Mouse (Mus musculus) midbrain, postnatal 0 days (tissue): Measurements from ENCODE around the gene Amfr. TPM values are rescaled to one million over a fixed set of nuclear protein-coding genes. Genes with fewer than 3 reads are reported as not detected.
"Not testable (repeated sequence)": the region's sequence is repeated elsewhere in the genome, so short reads cannot be mapped to it uniquely, and the experiment has no call there.

Experiments
- ATAC-seq: fragments of 200-750 bp; cut with Nextera tagmentation; 2 replicates; pipeline ENCODE4 v1.8.0; 2017; ENCODE audit warnings: moderate number of reproducible peaks, mild to moderate bottlenecking, moderate TSS enrichment, moderate library complexity; ENCODE audit not compliant: low FRiP score
- DNase-seq: peaks from one replicate; pipeline ENCODE4 v3.0.0-alpha.2; 2015; ENCODE audit warnings: low spot score
- H3K27ac ChIP-seq: fragments of 300-500 bp; sonication (generic); 2 replicates; pipeline ENCODE4 v1.5.1; 2014; ENCODE audit warnings: low read depth, mild to moderate bottlenecking, low read length, mixed read lengths
- H3K27me3 ChIP-seq: fragments of 300-500 bp; sonication (generic); 2 replicates; pipeline ENCODE4 v1.6.1; 2014; ENCODE audit warnings: low read length, control low read depth, mixed read lengths; ENCODE audit not compliant: insufficient read depth
- H3K36me3 ChIP-seq: fragments of 300-500 bp; sonication (generic); 2 replicates; pipeline ENCODE4 v1.6.1; 2014; ENCODE audit warnings: low read length, control low read depth, mixed read lengths; ENCODE audit not compliant: insufficient read depth
- H3K4me1 ChIP-seq: fragments of 300-500 bp; sonication (generic); 2 replicates; pipeline ENCODE4 v1.6.1; 2014; ENCODE audit warnings: mild to moderate bottlenecking, control low read depth, antibody characterized with exemption, low read length, mixed read lengths; ENCODE audit not compliant: insufficient read depth
- H3K4me2 ChIP-seq: fragments of 300-500 bp; sonication (generic); 2 replicates; pipeline ENCODE4 v1.6.1; 2014; ENCODE audit warnings: low read depth, mild to moderate bottlenecking, low read length, mixed read lengths; ENCODE audit not compliant: poor library complexity, severe bottlenecking
- H3K4me3 ChIP-seq: fragments of 300-500 bp; sonication (generic); 2 replicates; pipeline ENCODE4 v1.5.1; 2014; ENCODE audit warnings: low read depth, mild to moderate bottlenecking, low read length, moderate library complexity
- H3K9ac ChIP-seq: fragments of 300-500 bp; sonication (generic); replicated peaks from 2 replicates; pipeline ENCODE4 v1.6.1; 2014; ENCODE audit warnings: mild to moderate bottlenecking, low read length, moderate library complexity, mixed read lengths; ENCODE audit not compliant: poor library complexity, severe bottlenecking
- H3K9me3 ChIP-seq: fragments of 300-500 bp; sonication (generic); 2 replicates; pipeline ENCODE4 v1.6.1; 2016; ENCODE audit warnings: low read length, control low read depth
- CTCF ChIP-seq: IDR thresholded peaks from 2 replicates; pipeline ENCODE4 v1.5.1; 2016; ENCODE audit warnings: antibody characterized with exemption, mild to moderate bottlenecking
- WGBS: fragments of 180-500 bp; shearing (Covaris S2); extraction: QIAGEN DNeasy Blood & Tissue Kit; methylation state at CpG from one replicate; pipeline ENCODE4 v1.1.7; 2014; 5-methylcytosine and 5-hydroxymethylcytosine counted together
- polyA plus RNA-seq: library from polyadenylated mRNA; unstranded; fragments of >200 nt; fragmentation: Nextera tagmentation; extraction: Ambion mirVana; gene quantifications from 2 replicates; pipeline ENCODE4 v1.2.1, GENCODE M21; 2015
- total RNA-seq: library from RNA; depleted of rRNA; stranded (reverse); fragments of >200 nt; gene quantifications from 2 replicates; pipeline ENCODE4 v1.2.3, GENCODE M21; 2014

The Amfr gene
- total and polyA plus RNA-seq, 2 experiments from 2014 or later: 84.8 to 227 TPM

- Histone ChIP-seq H3K4me1 (peaks cover 7% of the 10 kb centered on the region), H3K4me2 (peak within 1 kb of the TSS; percentile 78), H3K4me3 (peak within 1 kb of the TSS; percentile 84), H3K9me3 (no peaks in the 10 kb centered on the region), H3K9ac (peak within 1 kb of the TSS; percentile 70), H3K36me3 (peaks cover 6% of the 10 kb centered on the region; the same call in 1 of the 2 replicates), H3K27ac (peak within 1 kb of the TSS; percentile 68), H3K27me3 (no peaks in the 10 kb centered on the region)
- ATAC-seq (peak; percentile 99), DNase-seq (peak; percentile 99)
- WGBS: 0% methylated on average over 41 of the region's 41 CpGs
- TF ChIP-seq CTCF: no peak
Measured at GRCm38 (mm10) chr8:94036944-94037524, 24.4 kb upstream of the Amfr start, which contains the start of the genes Nudt21 and Ogfod1. Gene Nudt21, minus strand, starts transcription at chr8:94037031. Gene Ogfod1, plus strand, starts transcription at chr8:94037198.

DNA sequence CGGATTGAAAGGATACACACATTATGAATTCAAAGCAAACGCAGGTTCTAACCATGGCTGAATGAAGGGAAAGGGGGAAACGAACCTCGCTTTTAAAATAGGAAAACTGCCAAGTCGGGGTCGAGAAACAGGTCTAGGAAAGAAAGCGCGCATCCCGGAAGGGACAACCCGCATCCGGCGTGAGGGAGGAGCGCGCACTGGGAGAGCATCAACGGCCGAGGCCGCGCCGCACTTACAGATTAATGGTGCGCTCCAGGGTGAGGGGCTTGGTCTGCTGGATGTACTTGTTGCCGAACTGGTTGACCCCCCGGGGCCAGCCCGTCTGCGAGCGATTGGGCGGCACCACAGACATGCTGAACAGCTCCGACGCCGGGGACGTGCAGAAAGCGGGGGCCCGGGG is 23.9 kb upstream of the Amfr start:
- not testable (repeated sequence) for H3K27me3 ChIP-seq, H3K36me3 ChIP-seq, H3K9me3 ChIP-seq, H3K4me1 ChIP-seq
- ATAC-seq (peak; percentile 90), DNase-seq (peak; percentile 80)
- Histone ChIP-seq H3K27ac (peak overlapping the region; percentile 63), H3K4me2 (peak overlapping the region; percentile 50), H3K4me3 (peak overlapping the region; percentile 84), H3K9ac (peak overlapping the region; percentile 34)
- under 1% methylated on average over 21 of the region's 32 CpGs for WGBS

- peaks cover 11% of the 10 kb centered on the region; the same call in 1 of the 2 replicates for H3K36me3 ChIP-seq
- H3K4me3 ChIP-seq: no peak overlapping the region; the same call in 1 of the 2 replicates
- no peak overlapping the region for H3K9ac ChIP-seq
- H3K9me3 ChIP-seq: no peaks in the 10 kb centered on the region
- H3K27me3 ChIP-seq: no peaks in the 10 kb centered on the region
- peak overlapping the region; percentile 50 for H3K4me2 ChIP-seq
- DNase-seq (no peak), ATAC-seq (no peak)
- TF ChIP-seq CTCF: no peak
- no peak overlapping the region for H3K27ac ChIP-seq
- WGBS: 60% methylated on average over 5 of the region's 5 CpGs
- peaks cover 7% of the 10 kb centered on the region for H3K4me1 ChIP-seq
Measured at GRCm38 (mm10) chr8:94035200-94035599, 22.6 kb upstream of the Amfr start.

- Histone ChIP-seq H3K27ac (no peak overlapping the region), H3K9me3 (no peaks in the 10 kb centered on the region), H3K27me3 (no peaks in the 10 kb centered on the region), H3K4me3 (no peak overlapping the region), H3K36me3 (peaks cover 14% of the 10 kb centered on the region), H3K9ac (no peak overlapping the region), H3K4me1 (peaks cover 7% of the 10 kb centered on the region), H3K4me2 (no peak overlapping the region)
- ATAC-seq (no peak), DNase-seq (no peak)
- 28% methylated on average over 3 of the region's 3 CpGs for WGBS
- TF ChIP-seq CTCF: no peak
Measured at GRCm38 (mm10) chr8:94033601-94034000, 21.0 kb upstream of the Amfr start.

GRCm38 (mm10) chr8:94029701-94030100 is 17.1 kb upstream of the Amfr start:
- no peaks in the 10 kb centered on the region for H3K9me3 ChIP-seq
- ATAC-seq: no peak
- no peak overlapping the region for H3K4me3 ChIP-seq
- peaks cover 44% of the 10 kb centered on the region for H3K36me3 ChIP-seq
- DNase-seq: no peak
- 96% methylated on average over 9 of the region's 9 CpGs for WGBS
- H3K4me1 ChIP-seq: no peaks in the 10 kb centered on the region
- H3K9ac ChIP-seq: no peak overlapping the region
- H3K4me2 ChIP-seq: no peak overlapping the region
- no peak overlapping the region for H3K27ac ChIP-seq
- TF ChIP-seq CTCF: no peak
- no peaks in the 10 kb centered on the region for H3K27me3 ChIP-seq

DNA sequence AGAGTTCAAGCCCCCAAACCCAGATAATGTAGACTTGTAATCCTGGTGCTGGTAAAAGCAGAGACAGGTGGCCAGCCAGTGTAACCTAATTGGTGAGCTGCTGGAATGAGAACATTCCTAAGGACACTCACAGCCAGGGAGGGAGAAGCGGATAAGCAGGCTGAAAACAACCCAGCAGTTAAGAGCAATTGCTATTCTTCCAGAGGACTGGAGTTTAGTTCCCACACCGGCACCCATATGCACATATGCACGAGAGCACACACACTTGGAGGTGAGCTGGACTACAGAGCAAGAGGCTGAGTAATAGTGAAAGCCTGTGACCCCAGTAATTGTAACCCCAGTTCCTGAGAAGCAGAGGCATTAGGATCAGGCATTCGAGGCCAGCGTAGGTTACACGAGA is 11.3 kb upstream of the Amfr start:
- 96% methylated on average over 6 of the region's 6 CpGs for WGBS
- Histone ChIP-seq H3K9me3 (no peaks in the 10 kb centered on the region), H3K4me3 (no peak overlapping the region), H3K36me3 (peaks cover 56% of the 10 kb centered on the region), H3K4me1 (no peaks in the 10 kb centered on the region), H3K27me3 (no peaks in the 10 kb centered on the region), H3K4me2 (no peak overlapping the region), H3K27ac (no peak overlapping the region), H3K9ac (no peak overlapping the region)
- TF ChIP-seq CTCF: no peak
- ATAC-seq (no peak), DNase-seq (no peak)
